Mouse (Mus musculus): Measurements from ENCODE around the gene Impdh1.

DNA sequence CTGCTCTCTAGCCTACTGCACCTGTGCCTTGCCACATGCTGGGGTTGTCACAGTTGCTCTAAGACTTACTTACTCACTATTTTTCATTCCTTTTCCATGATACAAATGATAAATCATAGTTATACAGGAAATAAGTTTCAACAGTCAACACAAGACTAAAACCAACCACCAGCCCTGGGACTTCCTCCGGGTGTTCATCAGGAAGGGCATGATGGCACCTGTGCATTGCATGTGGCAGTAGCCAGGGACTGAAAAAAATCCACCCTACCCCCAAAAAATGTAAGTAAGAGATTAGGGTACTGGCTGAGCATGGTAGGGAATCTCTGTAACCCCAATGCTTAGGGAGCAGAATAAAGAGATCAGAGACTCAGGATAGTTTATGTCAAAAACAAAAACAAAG, 43.3 kb upstream of the Impdh1 start:
- no peak for TF ChIP-seq CTCF (IDR thresholded peaks at IDR 0.05; ENCODE audit: low read depth)
- TF ChIP-seq EP300 (optimal IDR thresholded peaks at IDR 0.05): no peak

Measured in stomach, postnatal 0 days (tissue).